Mouse (Mus musculus) regulatory T cell (primary cell): ENCODE measurements around the gene Myo16.

ENCODE experiments used
- in situ Hi-C: fragments of 300-600 bp; cut with MboI, MseI; formaldehyde crosslinking; loops from one replicate; pipeline ENCODE4 v1.15.1; 2025; ENCODE audit warnings: high pct_unique_total_duplicates

Myo16 gene

DNA sequence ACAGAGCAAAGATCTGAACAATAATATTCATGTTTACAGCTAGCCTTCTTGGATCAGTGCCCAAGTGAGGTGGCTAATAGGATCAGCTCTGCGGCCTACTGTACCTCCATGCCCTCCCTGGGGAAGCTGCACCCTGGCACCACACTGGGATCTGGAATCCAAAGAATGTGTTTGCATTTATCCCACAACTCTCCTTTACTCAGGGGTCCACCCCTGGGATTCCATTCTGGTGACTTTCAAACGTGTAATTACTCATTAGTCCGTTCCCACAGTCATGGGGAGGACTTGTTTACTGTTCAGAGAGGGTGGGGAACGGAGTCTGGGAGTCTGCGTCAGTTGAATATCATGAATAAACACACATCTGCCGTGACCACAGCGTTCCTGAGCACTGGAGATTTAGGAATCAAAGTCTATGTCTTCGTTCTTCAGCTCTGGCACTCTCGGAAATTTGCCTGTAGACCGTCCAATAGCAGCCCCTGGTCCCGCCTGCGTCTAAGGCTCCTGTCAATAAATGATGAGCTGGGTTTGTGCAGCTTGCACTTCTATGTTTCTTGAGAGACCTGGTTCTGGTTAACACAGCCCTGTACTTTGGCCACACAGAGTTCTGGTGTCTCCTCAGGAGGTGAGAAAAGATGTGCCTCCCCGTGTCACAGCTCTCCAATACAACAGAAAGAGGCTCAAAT, 511.3 kb downstream of the Myo16 start:
- in situ Hi-C loops: no loop called here

DNA sequence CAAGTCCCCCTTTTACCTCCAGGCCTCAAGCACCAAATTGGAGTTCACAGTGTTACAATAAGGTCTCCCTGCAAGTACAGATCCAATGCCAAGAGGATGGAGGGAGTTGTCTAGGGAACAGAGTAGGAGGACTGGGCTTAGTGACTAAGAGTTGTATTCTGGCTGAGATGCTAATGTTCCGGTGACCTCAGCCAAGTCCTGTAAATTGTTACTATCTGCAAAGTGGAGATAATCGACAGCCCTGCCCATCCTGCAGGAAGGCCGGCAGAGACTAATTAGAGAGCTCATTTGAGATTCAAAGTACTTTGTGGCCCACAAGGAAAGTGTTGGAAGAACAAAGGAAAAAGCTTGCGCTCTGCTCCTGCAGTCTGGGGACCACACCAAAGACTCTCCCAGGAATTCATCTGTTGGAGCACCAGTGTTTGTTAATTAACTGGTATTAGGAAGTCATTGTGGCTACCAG, 512.1 kb downstream of the Myo16 start:
- in situ Hi-C loops: no loop called here

DNA sequence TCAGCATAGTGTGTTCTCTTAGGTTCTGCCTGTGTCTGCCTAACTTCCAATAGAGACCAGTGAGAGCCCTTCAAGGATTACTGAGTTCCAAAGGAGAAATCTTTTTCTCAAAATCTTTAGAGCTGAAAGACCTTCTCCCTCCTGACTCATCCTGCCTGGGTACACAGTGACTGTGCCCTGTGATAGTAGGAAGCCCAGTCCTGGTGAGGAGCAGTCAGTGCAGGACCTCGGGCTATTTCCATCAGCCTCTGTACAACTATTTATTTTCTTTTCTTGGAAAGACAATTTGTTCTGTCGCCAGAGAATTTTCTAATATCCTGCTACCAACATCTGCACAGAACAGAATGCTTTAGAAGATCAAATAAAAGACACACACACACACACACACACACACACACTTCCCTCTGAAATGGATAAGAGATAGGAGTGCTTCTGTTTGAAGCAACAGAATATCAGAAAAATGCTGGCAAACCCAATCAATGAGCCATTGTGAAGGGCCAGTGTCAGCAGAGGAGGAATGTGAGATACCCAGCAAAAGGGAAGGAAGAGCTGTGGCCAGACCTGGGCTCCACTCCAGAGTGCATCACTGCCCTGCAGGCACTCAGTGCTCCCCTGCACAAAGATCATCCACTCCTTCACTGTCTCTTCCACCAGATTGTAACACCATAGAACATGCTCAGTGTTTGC, 518.3 kb downstream of the Myo16 start:
- in situ Hi-C loops: no loop called here

DNA sequence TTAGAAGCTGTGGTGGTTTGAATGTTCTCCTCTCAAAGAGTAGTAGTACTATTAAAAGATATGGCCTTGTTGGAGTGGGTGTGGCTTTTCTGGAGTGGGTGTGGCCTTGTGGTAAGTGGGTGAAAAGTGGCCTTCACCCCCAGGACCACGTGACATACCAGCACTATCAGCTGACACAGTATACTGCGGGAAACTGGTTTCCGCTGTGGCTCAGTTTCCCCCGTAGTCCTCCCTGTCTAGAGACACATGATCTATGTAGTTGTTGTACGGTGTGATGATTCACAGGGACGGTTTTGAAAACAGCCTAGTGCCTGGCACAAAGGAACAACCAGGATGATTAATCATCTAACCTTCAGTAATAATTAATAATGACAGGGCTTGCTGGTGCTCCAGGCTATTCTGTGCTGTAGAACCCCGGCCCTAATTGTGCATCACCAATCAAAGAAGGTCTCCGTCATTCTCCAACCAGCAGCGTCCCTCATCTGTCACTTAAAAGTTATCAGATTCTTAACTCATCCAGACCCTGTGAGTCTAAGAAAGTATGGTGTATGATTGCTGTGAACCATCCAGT, 524.2 kb downstream of the Myo16 start:
- in situ Hi-C loops: no loop called here

DNA sequence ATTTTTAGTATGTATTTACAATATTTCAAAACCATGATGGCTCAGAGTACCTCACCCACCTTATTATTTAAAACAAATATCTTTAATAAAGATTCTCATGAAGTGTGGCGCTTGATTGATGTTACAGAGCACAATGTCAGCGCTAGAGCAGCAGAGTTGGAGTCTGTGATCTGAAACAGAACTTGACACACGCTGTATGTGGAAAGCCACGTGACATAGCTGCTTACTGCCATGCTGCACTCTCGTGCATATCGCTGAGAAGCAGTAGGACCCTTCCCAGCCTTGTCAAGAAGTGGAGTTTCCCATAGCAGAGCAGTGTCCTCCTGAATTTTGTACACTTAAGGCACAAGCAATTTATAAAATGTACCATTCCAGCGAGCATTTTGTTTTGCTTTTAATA, 528.2 kb downstream of the Myo16 start:
- in situ Hi-C loops: no loop called here

DNA sequence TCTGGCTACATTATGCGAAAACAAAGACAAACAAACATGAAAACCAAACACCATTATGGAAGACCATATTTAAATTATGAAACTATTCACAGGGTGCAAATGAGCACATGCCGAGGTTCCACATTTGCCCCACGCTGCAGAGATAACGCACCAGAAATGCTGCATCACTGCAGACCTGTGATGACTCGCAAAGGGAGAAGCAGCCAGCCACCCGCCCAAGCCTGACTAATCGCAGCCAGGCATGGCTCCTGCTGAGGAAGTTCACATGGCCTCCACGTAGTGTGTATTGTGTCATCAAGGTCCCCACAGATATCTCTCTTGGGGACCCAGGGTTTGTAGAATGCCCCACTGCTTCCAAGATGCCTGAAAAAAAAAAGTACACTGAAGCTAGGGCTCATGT, 529.4 kb downstream of the Myo16 start:
- in situ Hi-C loops: no loop called here
